Mouse (Mus musculus) intestine, postnatal 0 days (tissue): Measurements from ENCODE around the gene Mthfsd. TPM values are rescaled to one million over a fixed set of nuclear protein-coding genes. Genes with fewer than 3 reads are reported as not detected.

Experiments
- ATAC-seq: fragments of 200-750 bp; cut with Nextera tagmentation; 2 replicates; pipeline ENCODE4 v1.8.0; 2017; ENCODE audit warnings: mild to moderate bottlenecking, moderate TSS enrichment, moderate library complexity
- H3K27ac ChIP-seq: fragments of 300-500 bp; sonication (generic); 2 replicates; pipeline ENCODE4 v1.5.1; 2014; ENCODE audit warnings: mild to moderate bottlenecking, low read depth, low read length, moderate library complexity
- H3K27me3 ChIP-seq: fragments of 300-500 bp; sonication (generic); replicated peaks from 2 replicates; pipeline ENCODE4 v1.6.1; 2014; ENCODE audit warnings: low read length, mixed read lengths; ENCODE audit not compliant: control insufficient read depth, insufficient read depth
- H3K36me3 ChIP-seq: fragments of 300-500 bp; sonication (generic); 2 replicates; pipeline ENCODE4 v1.6.1; 2014; ENCODE audit warnings: mild to moderate bottlenecking, moderate library complexity; ENCODE audit not compliant: control insufficient read depth, insufficient read depth
- H3K4me1 ChIP-seq: fragments of 300-500 bp; sonication (generic); replicated peaks from 2 replicates; pipeline ENCODE4 v1.6.1; 2014; ENCODE audit warnings: antibody characterized with exemption, low read length, mixed read lengths; ENCODE audit not compliant: control insufficient read depth, insufficient read depth
- H3K4me2 ChIP-seq: fragments of 300-500 bp; sonication (generic); replicated peaks from 2 replicates; pipeline ENCODE4 v1.6.1; 2014; ENCODE audit warnings: low read depth, mild to moderate bottlenecking, moderate library complexity
- H3K4me3 ChIP-seq: fragments of 300-500 bp; sonication (generic); 2 replicates; pipeline ENCODE4 v1.5.1; 2014; ENCODE audit warnings: low read depth, low read length
- H3K9ac ChIP-seq: fragments of 300-500 bp; sonication (generic); 2 replicates; pipeline ENCODE4 v1.6.1; 2014; ENCODE audit warnings: mild to moderate bottlenecking, low read depth, low read length
- H3K9me3 ChIP-seq: fragments of 300-500 bp; sonication (generic); 2 replicates; pipeline ENCODE4 v1.6.1; 2016; ENCODE audit warnings: mixed run types; ENCODE audit not compliant: control insufficient read depth
- CTCF ChIP-seq: sonication (generic); IDR thresholded peaks from 2 replicates; pipeline ENCODE4 v1.5.1; 2016; ENCODE audit warnings: low read depth, mild to moderate bottlenecking, control low read depth, antibody characterized with exemption, moderate library complexity
- WGBS: fragments of 180-500 bp; shearing (Covaris S2); extraction: QIAGEN DNeasy Blood & Tissue Kit; methylation state at CpG from one replicate; pipeline ENCODE4 v1.1.7; 2014; 5-methylcytosine and 5-hydroxymethylcytosine counted together
- polyA plus RNA-seq: library from polyadenylated mRNA; unstranded; fragments of >200 nt; fragmentation: Nextera tagmentation; extraction: Ambion mirVana; gene quantifications from 2 replicates; pipeline ENCODE4 v1.2.1, GENCODE M21; 2015

The Mthfsd gene
- polyA plus RNA-seq, 1 experiment from 2014 or later: 24.9 TPM

DNA sequence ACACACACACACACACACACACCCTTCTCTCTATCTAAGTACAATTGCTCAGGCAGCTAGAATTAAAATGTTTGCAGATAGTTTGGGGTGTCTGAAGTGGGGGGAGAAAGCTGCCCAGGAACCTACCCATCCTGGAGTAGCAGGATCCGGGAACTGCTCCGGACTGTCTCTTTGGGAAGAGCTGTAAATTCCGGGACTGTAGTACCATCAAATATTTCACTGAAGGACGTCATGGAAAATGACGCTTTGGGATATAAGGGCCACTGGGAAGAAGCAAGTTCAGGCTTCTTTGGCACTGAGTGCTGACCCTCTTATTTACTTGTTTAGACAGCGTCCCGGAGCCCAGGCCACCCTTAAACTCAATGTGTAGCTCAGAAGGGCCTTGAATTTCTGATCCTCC is 29.0 kb downstream of the Mthfsd start:
- ATAC-seq: no peak
- H3K9ac ChIP-seq: 0 out of 2 replicates have a peak overlapping the region, but pooled peaks have one; percentile 22
- peak overlapping the region; percentile 65 for H3K4me3 ChIP-seq
- H3K27ac ChIP-seq: 0 out of 2 replicates have a peak overlapping the region, but pooled peaks have one; percentile 87
- peaks cover 86% of the 10 kb centered on the region for H3K27me3 ChIP-seq
- H3K36me3 ChIP-seq: no peaks in the 10 kb centered on the region
- peak overlapping the region; percentile 84; the same call in 1 of the 2 replicates for H3K4me2 ChIP-seq
- no peaks in the 10 kb centered on the region for H3K9me3 ChIP-seq
- WGBS: 9% methylated on average over 7 of the region's 7 CpGs
- no peaks in the 10 kb centered on the region for H3K4me1 ChIP-seq
- no peak for TF ChIP-seq CTCF

DNA sequence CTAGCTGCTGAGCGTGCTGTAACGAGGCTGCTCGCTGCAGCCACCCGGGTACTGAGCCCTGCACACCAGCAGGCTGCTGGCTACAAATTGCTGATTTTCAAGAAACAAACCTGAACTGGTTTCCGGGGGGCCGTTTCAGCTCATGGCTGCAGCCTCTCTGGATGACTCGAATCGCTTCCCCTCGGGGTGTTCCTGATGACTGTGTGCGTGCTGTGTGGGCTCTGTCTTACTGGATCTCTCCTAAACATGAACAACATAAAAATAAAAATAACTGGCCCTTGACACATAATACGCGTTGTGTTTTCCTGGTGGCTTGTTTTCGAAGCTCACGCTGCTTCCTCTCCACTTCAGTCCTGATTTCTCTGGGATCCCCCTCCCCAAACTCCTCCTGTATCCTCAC is 29.5 kb downstream of the Mthfsd start:
- H3K27me3 ChIP-seq: peaks cover 85% of the 10 kb centered on the region
- H3K4me3 ChIP-seq: peak overlapping the region; percentile 65
- peak overlapping the region; percentile 84 for H3K4me2 ChIP-seq
- TF ChIP-seq CTCF: no peak
- WGBS: 9% methylated on average over 14 of the region's 14 CpGs
- ATAC-seq: no peak
- 0 out of 2 replicates have a peak overlapping the region, but pooled peaks have one; percentile 22 for H3K9ac ChIP-seq
- H3K9me3 ChIP-seq: no peaks in the 10 kb centered on the region
- H3K4me1 ChIP-seq: no peaks in the 10 kb centered on the region
- no peaks in the 10 kb centered on the region for H3K36me3 ChIP-seq
- H3K27ac ChIP-seq: no peak overlapping the region

DNA sequence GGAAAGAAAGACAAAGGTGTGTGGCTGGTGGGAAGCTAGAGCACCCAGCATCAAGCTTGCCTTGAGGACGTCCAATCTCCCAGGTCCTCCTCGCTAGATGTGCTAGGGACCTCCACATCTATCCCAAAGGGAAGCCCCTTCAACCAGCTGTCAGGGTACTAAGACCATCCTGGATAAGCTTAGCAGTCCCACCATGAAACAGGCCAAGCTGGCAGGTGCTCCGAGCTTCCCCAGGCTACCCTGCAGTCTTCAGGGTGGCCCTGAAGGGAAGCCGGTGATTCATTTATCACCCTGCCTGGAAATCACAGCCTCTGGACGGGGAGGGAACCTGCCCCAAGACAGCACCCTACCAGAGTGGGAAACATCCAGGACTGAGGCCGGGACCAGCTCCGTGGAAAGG is 31.6 kb downstream of the Mthfsd start:
- Histone ChIP-seq H3K27ac (0 out of 2 replicates have a peak overlapping the region, but pooled peaks have one; percentile 10), H3K36me3 (no peaks in the 10 kb centered on the region), H3K4me2 (peak overlapping the region; percentile 44), H3K9ac (no peak overlapping the region), H3K4me1 (no peaks in the 10 kb centered on the region), H3K9me3 (no peaks in the 10 kb centered on the region), H3K27me3 (peaks cover 77% of the 10 kb centered on the region), H3K4me3 (no peak overlapping the region; the same call in 1 of the 2 replicates)
- WGBS: 20% methylated on average over 7 of the region's 7 CpGs
- TF ChIP-seq CTCF: no peak
- no peak for ATAC-seq

DNA sequence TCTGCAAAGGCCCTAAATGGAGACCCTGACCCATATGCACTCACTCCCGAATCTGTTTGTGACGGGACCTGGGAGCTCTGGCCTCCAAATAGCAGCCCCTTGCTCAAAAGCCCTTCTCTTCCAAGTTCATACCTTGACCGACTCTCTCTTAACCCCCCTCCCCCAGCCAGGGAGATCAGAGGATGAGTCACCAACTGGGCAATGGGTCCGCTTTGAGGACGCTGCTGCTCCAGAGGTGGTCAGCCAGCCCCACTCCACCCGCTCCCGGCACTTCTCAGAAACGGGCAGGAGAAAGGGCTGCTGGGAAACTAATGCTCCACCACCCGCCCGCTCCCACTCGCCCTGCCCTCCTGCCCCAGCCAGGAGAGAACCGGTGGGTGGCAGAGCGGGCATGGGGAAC is 32.3 kb downstream of the Mthfsd start:
- 9% methylated on average over 13 of the region's 13 CpGs for WGBS
- Histone ChIP-seq H3K9ac (no peak overlapping the region), H3K9me3 (no peaks in the 10 kb centered on the region), H3K4me2 (peak overlapping the region; percentile 44), H3K27me3 (peaks cover 78% of the 10 kb centered on the region), H3K27ac (peak overlapping the region; percentile 10; the same call in 1 of the 2 replicates), H3K4me1 (no peaks in the 10 kb centered on the region), H3K4me3 (peak overlapping the region; percentile 1; the same call in 1 of the 2 replicates), H3K36me3 (no peaks in the 10 kb centered on the region)
- ATAC-seq: no peak
- no peak for TF ChIP-seq CTCF

DNA sequence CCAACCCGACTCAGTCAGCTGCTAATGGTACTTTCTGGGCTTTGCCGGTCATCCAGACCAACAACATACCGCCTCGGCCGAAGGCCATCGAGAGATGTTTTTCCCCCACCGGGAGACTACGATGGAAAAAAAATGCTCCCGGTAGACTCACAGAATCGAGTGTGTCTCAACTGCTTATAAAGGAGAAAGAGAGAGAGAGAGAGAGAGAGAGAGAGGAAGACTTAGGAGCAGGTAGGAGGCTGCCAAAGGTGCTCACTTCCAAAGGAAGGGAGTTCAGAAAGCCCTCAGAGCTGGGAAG is 33.4 kb downstream of the Mthfsd start:
- Histone ChIP-seq H3K4me2 (peak overlapping the region; percentile 63), H3K4me3 (peak overlapping the region; percentile 26), H3K9ac (peak overlapping the region; percentile 27; the same call in 1 of the 2 replicates), H3K9me3 (no peaks in the 10 kb centered on the region), H3K36me3 (no peaks in the 10 kb centered on the region), H3K27ac (0 out of 2 replicates have a peak overlapping the region, but pooled peaks have one; percentile 6), H3K4me1 (no peaks in the 10 kb centered on the region), H3K27me3 (peaks cover 67% of the 10 kb centered on the region)
- no peak for TF ChIP-seq CTCF
- ATAC-seq: no peak
- WGBS: 4% methylated on average over 10 of the region's 10 CpGs

DNA sequence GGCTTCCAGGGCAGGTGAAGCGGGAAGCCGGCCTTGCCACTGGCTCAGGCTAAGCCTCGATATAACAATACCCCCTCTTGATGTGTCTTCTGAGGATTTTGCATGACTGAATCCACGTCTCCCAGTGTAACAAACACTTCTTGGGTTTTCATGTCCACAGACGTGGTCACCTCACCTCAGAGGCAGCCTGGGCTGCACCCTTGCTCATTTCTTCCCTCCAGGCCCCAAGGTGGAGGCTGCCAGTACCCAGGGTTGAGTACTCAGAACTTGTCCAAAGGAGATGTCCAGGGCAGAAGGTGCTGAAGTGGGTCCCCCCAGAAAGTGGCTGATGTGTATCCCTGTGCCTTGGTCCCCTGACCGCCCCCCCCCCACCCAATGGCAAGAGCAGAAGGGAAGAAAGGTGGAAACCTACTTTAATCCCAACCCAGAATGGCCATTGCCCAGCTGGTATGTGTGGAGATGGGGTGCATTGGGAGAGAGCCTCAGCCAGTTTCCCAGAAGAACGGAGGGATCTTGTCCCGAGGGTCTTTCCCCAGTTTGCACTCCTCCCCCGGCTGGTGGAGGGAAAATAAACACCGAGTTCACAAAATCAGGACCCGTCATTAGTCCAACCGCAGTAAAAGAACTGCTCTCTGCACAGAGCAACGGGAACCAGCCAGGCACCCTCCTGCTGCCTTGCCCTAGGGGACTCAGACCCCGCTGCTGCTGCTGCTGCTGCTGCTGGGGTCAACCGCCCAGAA is 33.9 kb downstream of the Mthfsd start:
- 15% methylated on average over 15 of the region's 15 CpGs for WGBS
- H3K4me1 ChIP-seq: no peaks in the 10 kb centered on the region
- peak overlapping the region; percentile 70; the same call in 1 of the 2 replicates for H3K27ac ChIP-seq
- TF ChIP-seq CTCF: no peak
- H3K9ac ChIP-seq: peak overlapping the region; percentile 27; the same call in 1 of the 2 replicates
- peaks cover 62% of the 10 kb centered on the region for H3K27me3 ChIP-seq
- ATAC-seq: no peak
- no peaks in the 10 kb centered on the region for H3K9me3 ChIP-seq
- no peaks in the 10 kb centered on the region for H3K36me3 ChIP-seq
- peak overlapping the region; percentile 63 for H3K4me2 ChIP-seq
- H3K4me3 ChIP-seq: peak overlapping the region; percentile 26
